In the genomic region with DNA sequence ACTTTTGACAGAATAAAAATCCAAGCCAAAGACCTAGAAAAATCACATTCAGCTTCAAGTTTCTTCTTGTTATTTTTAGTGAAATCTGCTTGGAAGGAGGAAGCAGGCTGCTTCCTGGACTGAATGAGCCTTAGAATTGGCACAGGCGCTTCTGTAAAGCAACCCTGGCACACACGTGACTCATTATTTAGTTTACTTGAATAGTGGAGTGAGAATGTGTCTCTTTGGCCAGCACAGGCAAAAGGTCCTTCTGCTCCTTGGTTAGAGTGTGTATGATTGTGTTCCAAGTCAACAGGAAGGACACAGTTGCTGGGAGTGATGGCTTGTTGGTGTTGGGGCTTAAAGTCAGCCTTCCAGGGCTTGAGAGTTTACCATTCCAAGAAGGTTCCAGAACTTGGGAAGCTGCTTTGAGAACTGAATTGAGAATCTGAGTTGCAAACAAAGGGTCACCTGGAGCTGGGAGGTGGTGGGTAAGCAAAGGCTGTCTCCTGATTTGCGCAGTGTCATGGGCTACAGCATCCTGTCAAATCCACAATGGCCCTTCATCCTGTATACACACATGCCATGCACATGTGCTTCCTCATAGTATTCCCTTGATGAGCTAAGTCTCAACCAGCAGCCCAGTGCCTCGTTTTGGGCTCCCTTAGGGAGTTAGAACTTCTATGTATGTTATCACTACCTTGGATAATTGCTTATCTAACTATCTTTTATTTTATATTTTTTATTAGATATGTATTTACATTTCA, we compare ENCODE assay signal across 8 mouse cellular contexts. TPM values are rescaled to one million over a fixed set of nuclear protein-coding genes. Genes with fewer than 3 reads are reported as not detected.
A peak's percentile ranks its signal among the peaks of the same experiment; 100 is the strongest.
DNase-seq lines count a peak whose midpoint lies in the region; ATAC-seq and TF ChIP-seq lines count a peak whose summit lies in the region.

No protein-coding gene starts in this region.

- no peaks in the 10 kb centered on the region; the same call in 1 of the 2 replicates for H3K4me1 ChIP-seq in forebrain, postnatal 0 days (ENCODE audit: insufficient read depth)
- H3K4me1 ChIP-seq in forebrain, embryonic 12.5 days: no peaks in the 10 kb centered on the region
- peaks cover 8% of the 10 kb centered on the region for H3K4me1 ChIP-seq in embryonic fibroblast, embryonic 13.5 days (ENCODE audit: control insufficient read depth, insufficient read depth, low read length)
- no peaks in the 10 kb centered on the region for H3K4me1 ChIP-seq in hindbrain, embryonic 13.5 days (replicated peaks)

- no peak overlapping the region for H3K4me2 ChIP-seq in forebrain, postnatal 0 days (ENCODE audit: low read depth)
- no peak overlapping the region for H3K4me2 ChIP-seq in forebrain, embryonic 12.5 days
- no peak overlapping the region for H3K4me2 ChIP-seq in hindbrain, embryonic 13.5 days

- H3K36me3 ChIP-seq in forebrain, postnatal 0 days (ENCODE audit: insufficient read depth): no peaks in the 10 kb centered on the region
- no peaks in the 10 kb centered on the region for H3K36me3 ChIP-seq in forebrain, embryonic 12.5 days (replicated peaks)
- no peaks in the 10 kb centered on the region for H3K36me3 ChIP-seq in hindbrain, embryonic 13.5 days

- H3K9me3 ChIP-seq in forebrain, postnatal 0 days (ENCODE audit: low read length): no peaks in the 10 kb centered on the region
- H3K9me3 ChIP-seq in forebrain, embryonic 12.5 days: no peaks in the 10 kb centered on the region
- H3K9me3 ChIP-seq in hindbrain, embryonic 13.5 days: no peaks in the 10 kb centered on the region

- H3K27ac ChIP-seq in forebrain, postnatal 0 days (ENCODE audit: low read depth, low read length): no peak overlapping the region
- H3K27ac ChIP-seq in forebrain, embryonic 12.5 days: no peak overlapping the region
- peak overlapping the region; percentile 30 for H3K27ac ChIP-seq in embryonic fibroblast, embryonic 13.5 days (ENCODE audit: insufficient read depth, low read length)
- H3K27ac ChIP-seq in hindbrain, embryonic 13.5 days: no peak overlapping the region

- WGBS in forebrain, postnatal 0 days: 54% methylated on average over 4 of the region's 4 CpGs
- WGBS in forebrain, embryonic 12.5 days: 79% methylated on average over 4 of the region's 4 CpGs
- WGBS in hindbrain, embryonic 13.5 days: 85% methylated on average over 4 of the region's 4 CpGs

- no peak overlapping the region for H3K4me3 ChIP-seq in forebrain, postnatal 0 days (ENCODE audit: low read depth, low read length)
- no peak overlapping the region for H3K4me3 ChIP-seq in forebrain, embryonic 12.5 days (replicated peaks)
- no peak overlapping the region for H3K4me3 ChIP-seq in embryonic fibroblast, embryonic 13.5 days (ENCODE audit: insufficient read depth, low read length)
- H3K4me3 ChIP-seq in hindbrain, embryonic 13.5 days: no peak overlapping the region

- TF ChIP-seq CTCF in forebrain, postnatal 0 days (IDR thresholded peaks at IDR 0.05; ENCODE audit: low read depth): no peak
- no peak for TF ChIP-seq CTCF in embryonic fibroblast, embryonic 13.5 days (IDR thresholded peaks at IDR 0.05; ENCODE audit: borderline replicate concordance, insufficient read depth, low read length)

- ATAC-seq in forebrain, postnatal 0 days: peak; percentile 58
- ATAC-seq in forebrain, embryonic 12.5 days (ENCODE audit: low FRiP score): no peak
- no peak for ATAC-seq in hindbrain, embryonic 13.5 days (ENCODE audit: low FRiP score)

- peak; percentile 65 for DNase-seq in forebrain, postnatal 0 days
- DNase-seq in 416B (ENCODE audit: low read depth): peak; percentile 89
- peak; percentile 44 for DNase-seq in kidney, adult 18-20 months
- DNase-seq in lung, postnatal 4 days: peak; percentile 62 to 71
- DNase-seq in cerebellum, postnatal 4 days (ENCODE audit: low spot score in 2 of 2): no peak

- H3K27me3 ChIP-seq in forebrain, postnatal 0 days (ENCODE audit: insufficient read depth, low read length): no peaks in the 10 kb centered on the region
- no peaks in the 10 kb centered on the region for H3K27me3 ChIP-seq in forebrain, embryonic 12.5 days
- no peaks in the 10 kb centered on the region for H3K27me3 ChIP-seq in hindbrain, embryonic 13.5 days

- H3K9ac ChIP-seq in forebrain, postnatal 0 days: no peak overlapping the region
- no peak overlapping the region for H3K9ac ChIP-seq in forebrain, embryonic 12.5 days
- H3K9ac ChIP-seq in hindbrain, embryonic 13.5 days: no peak overlapping the region

- TF ChIP-seq POLR2A in embryonic fibroblast, embryonic 13.5 days (IDR thresholded peaks at IDR 0.05; ENCODE audit: low read depth, low read length): no peak

RNA-seq across cellular contexts. Expression of a gene that starts 38.6 kb away (rescaled TPM):
- total RNA-seq in forebrain, postnatal 0 days (2014; rRNA removed): 10.1 and 12.2 TPM in 2 replicates
- 5.8 and 7.1 TPM in 2 replicates for polyA plus RNA-seq in forebrain, postnatal 0 days (2015; fragmentation: Nextera tagmentation; extraction: Ambion mirVana)
- polyA plus RNA-seq in forebrain, embryonic 12.5 days (2016; fragmentation: Nextera tagmentation; extraction: Ambion mirVana): 22.2 and 24.0 TPM in 2 replicates
- 47.3 and 50.1 TPM in 2 replicates for polyA plus RNA-seq in embryonic fibroblast, embryonic 13.5 days (2011; ENCODE audit: insufficient read length, low read depth, missing spikeins)
- polyA plus RNA-seq in hindbrain, embryonic 13.5 days (2015; fragmentation: Nextera tagmentation; extraction: Ambion mirVana): 10.9 and 11.2 TPM in 2 replicates

Comparison
In these comparisons a context has a peak if more than half of its experiments do, and no peak if none do; other contexts are left out.
1. DNase-seq: peak in forebrain, postnatal 0 days (single experiment), 416B (single experiment), kidney, adult 18-20 months (single experiment) and lung, postnatal 4 days (2 of 2); none in cerebellum, postnatal 4 days (0 of 2).